Mouse (Mus musculus) limb, embryonic 11.5 days (tissue): Measurements from ENCODE around the gene Tirap. TPM values are rescaled to one million over a fixed set of nuclear protein-coding genes. Genes with fewer than 3 reads are reported as not detected.
A peak's percentile ranks its signal among the peaks of the same experiment; 100 is the strongest.

Source experiments
- ATAC-seq: fragments of 200-750 bp; cut with Nextera tagmentation; 2 replicates; pipeline ENCODE4 v1.8.0; 2017; ENCODE audit warnings: low read depth; ENCODE audit not compliant: insufficient number of reproducible peaks, low FRiP score, low TSS enrichment
- DNase-seq: peaks from one replicate; pipeline ENCODE4 v3.0.0-alpha.2; 2015; ENCODE audit warnings: low spot score
- H3K27ac ChIP-seq: fragments of 300-500 bp; sonication (generic); replicated peaks from 2 replicates; pipeline ENCODE4 v1.5.1; 2014; ENCODE audit warnings: low read depth, mild to moderate bottlenecking, low read length
- H3K27me3 ChIP-seq: fragments of 300-500 bp; sonication (generic); 2 replicates; pipeline ENCODE4 v1.6.1; 2014; ENCODE audit warnings: mild to moderate bottlenecking, low read length, mixed read lengths; ENCODE audit not compliant: control insufficient read depth, insufficient read depth
- H3K36me3 ChIP-seq: fragments of 300-500 bp; sonication (generic); 2 replicates; pipeline ENCODE4 v1.6.1; 2014; ENCODE audit warnings: mild to moderate bottlenecking, low read length, moderate library complexity, mixed read lengths; ENCODE audit not compliant: control insufficient read depth, insufficient read depth
- H3K4me1 ChIP-seq: fragments of 300-500 bp; sonication (generic); 2 replicates; pipeline ENCODE4 v1.6.1; 2014; ENCODE audit warnings: low read length, mixed read lengths; ENCODE audit not compliant: control insufficient read depth, insufficient read depth
- H3K4me2 ChIP-seq: fragments of 300-500 bp; sonication (generic); 2 replicates; pipeline ENCODE4 v1.6.1; 2014; ENCODE audit warnings: low read depth, mild to moderate bottlenecking, moderate library complexity; ENCODE audit not compliant: severe bottlenecking
- H3K4me3 ChIP-seq: fragments of 300-500 bp; sonication (generic); 2 replicates; pipeline ENCODE4 v1.5.1; 2014; ENCODE audit warnings: low read depth, low read length
- H3K9ac ChIP-seq: fragments of 300-500 bp; sonication (generic); 2 replicates; pipeline ENCODE4 v1.6.1; 2014; ENCODE audit warnings: mild to moderate bottlenecking, low read length
- H3K9me3 ChIP-seq: fragments of 300-500 bp; sonication (generic); 2 replicates; pipeline ENCODE4 v1.6.1; 2016; ENCODE audit warnings: low read length; ENCODE audit not compliant: control insufficient read depth
- WGBS: fragments of 180-500 bp; shearing (Covaris S2); extraction: QIAGEN DNeasy Blood & Tissue Kit; methylation state at CpG from one replicate; pipeline ENCODE4 v1.1.7; 2014; 5-methylcytosine and 5-hydroxymethylcytosine counted together
- polyA plus RNA-seq: library from polyadenylated mRNA; unstranded; fragments of >200 nt; fragmentation: Nextera tagmentation; extraction: Ambion mirVana; gene quantifications from 2 replicates; pipeline ENCODE4 v1.2.1, GENCODE M21; 2014

The Tirap gene
- polyA plus RNA-seq, 1 experiment from 2014 or later: 19.1 TPM

DNA sequence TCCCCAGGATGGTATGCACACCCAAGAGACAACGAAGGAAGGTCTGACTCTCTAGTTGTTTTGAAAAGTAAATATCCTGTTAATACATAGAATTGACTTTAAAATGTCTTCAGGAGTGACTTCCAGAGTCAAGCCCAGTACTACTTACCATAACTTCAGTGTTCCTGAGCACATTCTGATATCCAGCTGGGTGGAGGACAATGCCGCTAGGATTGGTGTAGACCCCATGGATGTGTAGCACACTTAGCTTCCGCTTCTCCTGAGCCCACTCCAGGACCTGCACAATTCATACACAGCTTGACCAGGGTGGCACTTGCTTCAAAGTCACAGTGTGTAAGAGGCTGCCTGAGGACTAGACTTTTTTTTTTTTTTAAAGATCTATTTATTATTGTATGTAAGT lies 23.4 kb upstream of the Tirap start:
- peaks cover 2% of the 10 kb centered on the region; the same call in 1 of the 2 replicates for H3K36me3 ChIP-seq

DNA sequence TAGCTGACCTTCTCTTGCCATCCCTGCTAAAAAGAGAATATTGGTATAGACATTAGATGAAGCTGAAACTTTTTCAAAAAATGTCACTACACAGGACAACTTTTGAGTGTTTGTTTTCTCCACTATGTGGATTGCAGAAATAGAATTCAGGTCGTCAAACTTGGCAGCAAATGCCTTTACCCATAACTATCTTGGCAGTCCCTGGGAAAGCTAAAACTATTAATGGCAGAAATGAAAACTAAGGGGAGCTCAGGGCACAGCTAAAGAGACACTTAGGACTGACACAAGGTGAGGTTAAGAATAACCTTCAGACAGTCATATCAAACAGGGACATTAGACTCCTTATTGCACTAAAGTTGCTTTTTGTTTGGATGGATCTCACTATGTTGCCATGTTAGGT lies 17.9 kb upstream of the Tirap start:
- no peaks in the 10 kb centered on the region for H3K9me3 ChIP-seq
- H3K27ac ChIP-seq: no peak overlapping the region
- H3K36me3 ChIP-seq: peaks cover 28% of the 10 kb centered on the region
- no peaks in the 10 kb centered on the region for H3K27me3 ChIP-seq
- WGBS: 84% methylated on average over 1 of the region's 1 CpGs
- no peak overlapping the region for H3K4me3 ChIP-seq
- H3K9ac ChIP-seq: no peak overlapping the region
- no peaks in the 10 kb centered on the region for H3K4me1 ChIP-seq
- DNase-seq (no peak), ATAC-seq (no peak)
- H3K4me2 ChIP-seq: no peak overlapping the region

More for the DNA sequence above, 23.4 kb upstream of the Tirap start:
- Histone ChIP-seq H3K4me3 (no peak overlapping the region), H3K4me2 (no peak overlapping the region), H3K27ac (no peak overlapping the region), H3K4me1 (no peaks in the 10 kb centered on the region), H3K9ac (no peak overlapping the region), H3K27me3 (no peaks in the 10 kb centered on the region), H3K9me3 (no peaks in the 10 kb centered on the region)
- ATAC-seq (no peak), DNase-seq (no peak)
- 96% methylated on average over 3 of the region's 3 CpGs for WGBS

GRCm38 (mm10) chr9:35211573-35212511 lies 11.8 kb upstream of the Tirap start:
- peak overlapping the region; percentile 69 for H3K4me2 ChIP-seq
- 37% methylated on average over 26 of the region's 26 CpGs for WGBS
- H3K36me3 ChIP-seq: peaks cover 23% of the 10 kb centered on the region
- no peaks in the 10 kb centered on the region for H3K27me3 ChIP-seq
- peak overlapping the region; percentile 75 for H3K9ac ChIP-seq
- H3K9me3 ChIP-seq: no peaks in the 10 kb centered on the region
- DNase-seq (no peak), ATAC-seq (no peak; the same call in 1 of the 2 replicates)
- peaks cover 6% of the 10 kb centered on the region; the same call in 1 of the 2 replicates for H3K4me1 ChIP-seq
- 0 out of 2 replicates have a peak overlapping the region, but pooled peaks have one; percentile 10 for H3K27ac ChIP-seq
- H3K4me3 ChIP-seq: peak overlapping the region; percentile 73

DNA sequence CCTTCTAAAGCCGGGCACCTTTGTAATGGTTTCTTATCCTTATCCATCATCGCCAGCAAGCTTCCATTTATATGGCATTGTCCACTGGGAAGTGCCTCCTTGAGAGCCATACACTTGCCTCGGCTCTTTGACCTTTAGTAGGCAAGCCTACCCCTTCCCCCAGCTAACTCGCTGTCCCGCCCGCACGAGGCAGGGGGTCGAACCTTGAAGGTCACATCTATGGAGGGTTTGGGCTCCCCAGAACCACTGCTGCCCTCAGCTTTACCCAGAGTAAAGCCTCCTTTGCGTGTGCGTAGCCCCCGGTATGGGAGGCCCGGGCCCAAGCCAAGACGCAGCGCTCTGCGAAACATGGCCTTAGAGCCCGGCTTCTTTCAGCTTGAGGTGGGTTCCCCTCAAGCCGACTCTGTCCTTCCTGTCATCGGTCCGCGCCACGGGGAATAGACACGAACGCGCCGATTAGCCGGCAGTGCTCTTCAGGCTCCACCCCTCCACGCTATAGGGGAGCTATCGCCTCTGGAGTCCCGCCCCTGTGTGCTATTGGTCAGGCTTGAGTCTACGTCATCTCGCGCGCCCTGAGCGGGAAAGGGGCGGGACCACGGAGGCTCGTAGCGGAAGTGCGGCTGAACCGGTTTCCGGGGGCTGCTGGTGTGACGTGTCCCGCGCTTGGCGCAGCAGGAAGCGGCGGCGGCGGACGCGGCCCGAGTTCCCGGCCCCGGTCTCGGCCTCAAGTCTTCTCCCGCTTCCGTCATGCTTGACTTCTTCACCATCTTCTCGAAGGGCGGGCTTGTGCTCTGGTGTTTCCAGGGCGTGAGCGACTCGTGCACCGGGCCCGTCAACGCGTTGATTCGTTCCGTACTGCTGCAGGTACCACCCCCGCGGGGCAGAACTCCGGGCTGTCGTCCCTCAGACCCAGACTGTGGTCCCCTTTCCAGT lies 10.7 kb upstream of the Tirap start, which contains the start of gene Foxred1:
TSS of gene Foxred1 (minus strand) at position 514 of the 933 bp plus-strand sequence.
- WGBS: under 1% methylated on average over 72 of the region's 72 CpGs
- H3K36me3 ChIP-seq: peaks cover 27% of the 10 kb centered on the region
- ATAC-seq: peak; percentile 100

DNA sequence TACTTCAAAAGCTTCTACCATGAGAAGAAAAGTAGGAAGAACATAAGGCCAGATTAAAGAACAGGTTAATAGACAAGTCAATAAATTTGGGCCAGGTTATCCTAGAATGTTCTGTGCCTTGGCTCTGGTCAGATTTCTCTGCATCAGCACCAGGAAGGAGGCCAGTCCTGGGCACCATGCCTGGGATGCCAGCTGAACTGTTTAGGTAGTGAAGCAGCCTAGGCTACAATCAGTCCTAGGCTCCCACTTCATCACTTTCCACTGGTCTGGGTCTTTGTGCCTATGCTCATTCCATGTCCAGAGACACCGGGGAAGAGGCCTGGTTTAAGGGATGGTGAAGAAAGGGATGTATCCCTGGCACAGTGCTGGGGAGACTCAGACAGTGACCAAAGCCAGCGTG lies 4.3 kb upstream of the Tirap start:
- Histone ChIP-seq H3K27ac (no peak overlapping the region), H3K9ac (no peak overlapping the region), H3K27me3 (no peaks in the 10 kb centered on the region), H3K4me2 (no peak overlapping the region), H3K4me1 (peaks cover 5% of the 10 kb centered on the region; the same call in 1 of the 2 replicates), H3K4me3 (no peak overlapping the region), H3K9me3 (no peaks in the 10 kb centered on the region), H3K36me3 (peaks cover 22% of the 10 kb centered on the region; the same call in 1 of the 2 replicates)
- ATAC-seq (no peak), DNase-seq (no peak)
- 94% methylated on average over 2 of the region's 2 CpGs for WGBS

More for the DNA sequence above, 10.7 kb upstream of the Tirap start, which contains the start of gene Foxred1:
- Histone ChIP-seq H3K9ac (peak within 1 kb of the TSS; percentile 75), H3K27me3 (no peaks in the 10 kb centered on the region), H3K9me3 (no peaks in the 10 kb centered on the region), H3K4me3 (peak within 1 kb of the TSS; percentile 73), H3K27ac (peak within 1 kb of the TSS; percentile 71), H3K4me1 (peaks cover 6% of the 10 kb centered on the region; the same call in 1 of the 2 replicates), H3K4me2 (peak within 1 kb of the TSS; percentile 80)
- DNase-seq: peak; percentile 100

DNA sequence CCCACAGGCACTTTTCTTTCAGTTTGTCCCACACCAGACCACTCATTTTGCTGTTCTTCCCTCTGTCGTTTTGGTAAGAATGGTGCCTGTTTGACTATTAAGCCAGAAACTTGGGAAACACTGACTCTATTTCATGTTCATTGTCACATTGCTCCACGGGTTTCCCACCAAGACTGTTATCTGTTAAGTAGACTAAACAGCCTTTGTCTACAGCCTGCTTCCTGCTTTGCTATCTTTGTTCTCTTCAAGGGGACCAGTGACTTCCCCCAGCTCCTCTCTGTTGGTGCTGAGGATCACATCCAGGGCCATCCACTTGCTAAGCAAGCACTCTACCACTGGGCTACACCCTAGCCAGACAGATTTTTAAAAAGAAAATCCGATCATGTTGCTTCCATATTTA lies 3.4 kb upstream of the Tirap start:
- Histone ChIP-seq H3K27ac (no peak overlapping the region), H3K9ac (no peak overlapping the region)
- WGBS: 55% methylated on average over 3 of the region's 3 CpGs

DNA sequence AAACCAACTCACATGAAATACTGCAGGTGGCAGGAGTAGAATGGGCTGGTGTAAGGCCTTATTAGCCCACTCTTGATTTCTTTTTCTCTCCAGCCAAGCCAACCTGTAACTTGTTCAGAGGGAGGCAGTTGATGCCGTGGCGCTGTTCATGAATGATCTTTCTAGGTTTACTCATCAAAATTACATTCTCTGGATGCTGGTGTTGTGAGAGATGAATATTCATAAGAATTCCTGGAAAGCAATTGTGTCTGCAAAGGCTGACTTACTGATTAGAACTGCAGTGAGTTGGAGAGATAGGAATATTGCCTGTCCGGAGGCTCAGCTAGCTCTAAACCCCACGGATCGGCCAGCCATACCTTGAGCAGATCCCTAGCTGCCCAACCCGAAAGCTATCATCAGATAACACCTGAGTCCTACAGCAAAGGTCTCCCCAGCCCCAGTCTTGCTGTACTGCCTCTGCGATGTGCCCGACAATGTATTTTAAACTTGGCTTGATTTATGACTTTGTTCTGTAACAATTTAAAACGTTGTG lies 504 bp upstream of the Tirap start:
- no peaks in the 10 kb centered on the region for H3K9me3 ChIP-seq
- no peak overlapping the region for H3K27ac ChIP-seq
- ATAC-seq (no peak), DNase-seq (no peak)
- peak overlapping the region; percentile 85; the same call in 1 of the 2 replicates for H3K4me2 ChIP-seq
- H3K4me3 ChIP-seq: peak overlapping the region; percentile 56; the same call in 1 of the 2 replicates
- peaks cover 9% of the 10 kb centered on the region; the same call in 1 of the 2 replicates for H3K36me3 ChIP-seq
- H3K9ac ChIP-seq: no peak overlapping the region; the same call in 1 of the 2 replicates
- WGBS: 61% methylated on average over 9 of the region's 9 CpGs
- peaks cover 5% of the 10 kb centered on the region; the same call in 1 of the 2 replicates for H3K4me1 ChIP-seq
- no peaks in the 10 kb centered on the region for H3K27me3 ChIP-seq

More for the DNA sequence above, 3.4 kb upstream of the Tirap start:
- H3K4me1 ChIP-seq: peaks cover 5% of the 10 kb centered on the region; the same call in 1 of the 2 replicates
- H3K4me2 ChIP-seq: no peak overlapping the region
- H3K27me3 ChIP-seq: no peaks in the 10 kb centered on the region
- ATAC-seq: no peak
- H3K9me3 ChIP-seq: no peaks in the 10 kb centered on the region
- H3K36me3 ChIP-seq: peaks cover 22% of the 10 kb centered on the region; the same call in 1 of the 2 replicates
- no peak overlapping the region for H3K4me3 ChIP-seq
- DNase-seq: no peak
